Mouse (Mus musculus) bone marrow macrophage, adult 2 months (primary cell): ENCODE measurements around the gene Kank2.

ENCODE experiments used
- CTCF ChIP-seq: IDR thresholded peaks from 2 replicates; pipeline ENCODE4 v1.5.1; 2012; ENCODE audit warnings: low read depth, mild to moderate bottlenecking, low read length, moderate library complexity
- POLR2A ChIP-seq: IDR thresholded peaks from 2 replicates; pipeline ENCODE4 v1.6.1; 2012; ENCODE audit warnings: mild to moderate bottlenecking, low read depth, low read length, borderline replicate concordance

- TF ChIP-seq POLR2A (no peak), CTCF (no peak)
Measured at GRCm38 (mm10) chr9:21788234-21788633, 10.3 kb downstream of the Kank2 start.
